Mouse (Mus musculus) thymus, postnatal 10 days (tissue): Measurements from ENCODE around the gene Bsx.

ENCODE experiments used
- DNase-seq, 2 experiments: peaks; one replicate each; pipeline ENCODE4 v3.0.0; 2021; ENCODE audit warnings: low spot score in 2 of 2

Gene Bsx

GRCm38 (mm10) chr9:40873556-40874470, at the start of gene Bsx:
TSS of gene Bsx (plus strand) at chr9:40874127.
- peak in 1 of 2 experiments; percentile 47 for DNase-seq

GRCm38 (mm10) chr9:40825601-40826000, 48.3 kb upstream of the Bsx start:
- no peak for DNase-seq

- DNase-seq = no peak
Observed at GRCm38 (mm10) chr9:40827366-40827765, 46.6 kb upstream of the Bsx start.

- peak; percentile 39 to 76 for DNase-seq
Observed at GRCm38 (mm10) chr9:40834569-40834968, 39.4 kb upstream of the Bsx start.

- no peak for DNase-seq
Observed at GRCm38 (mm10) chr9:40836681-40837080, 37.2 kb upstream of the Bsx start.

GRCm38 (mm10) chr9:40839662-40840061, 34.3 kb upstream of the Bsx start:
- no peak for DNase-seq

GRCm38 (mm10) chr9:40851515-40851914, 22.4 kb upstream of the Bsx start:
- DNase-seq = no peak

- no peak for DNase-seq
Observed at GRCm38 (mm10) chr9:40858461-40859160, 15.3 kb upstream of the Bsx start.

- no peak for DNase-seq
Observed at GRCm38 (mm10) chr9:40859196-40859595, 14.7 kb upstream of the Bsx start.

GRCm38 (mm10) chr9:40870331-40870730, 3.6 kb upstream of the Bsx start:
- DNase-seq = no peak

- no peak for DNase-seq
Observed at GRCm38 (mm10) chr9:40871369-40872155, 2.4 kb upstream of the Bsx start.

- no peak for DNase-seq
Observed at GRCm38 (mm10) chr9:40872156-40872478, 1.8 kb upstream of the Bsx start.

GRCm38 (mm10) chr9:40874961-40875360, 1.0 kb downstream of the Bsx start:
- DNase-seq = no peak

GRCm38 (mm10) chr9:40875431-40875830, 1.5 kb downstream of the Bsx start:
- DNase-seq = no peak

- DNase-seq = no peak
Observed at GRCm38 (mm10) chr9:40876164-40876563, 2.2 kb downstream of the Bsx start.

- DNase-seq = no peak
Observed at GRCm38 (mm10) chr9:40876693-40877092, 2.8 kb downstream of the Bsx start.

- DNase-seq = no peak
Observed at GRCm38 (mm10) chr9:40877146-40877880, 3.4 kb downstream of the Bsx start.

- DNase-seq = no peak
Observed at GRCm38 (mm10) chr9:40877881-40878235, 3.9 kb downstream of the Bsx start.

GRCm38 (mm10) chr9:40878291-40878945, 4.5 kb downstream of the Bsx start:
- DNase-seq = no peak

- no peak for DNase-seq
Observed at GRCm38 (mm10) chr9:40878998-40879397, 5.1 kb downstream of the Bsx start.

GRCm38 (mm10) chr9:40885669-40886068, 11.7 kb downstream of the Bsx start:
- no peak for DNase-seq
